Mouse (Mus musculus): ENCODE data around the gene Slc9a8. TPM values are rescaled to one million over a fixed set of nuclear protein-coding genes. Genes with fewer than 3 reads are reported as not detected.
A peak's percentile ranks its signal among the peaks of the same experiment; 100 is the strongest.
"Not testable (repeated sequence)": the region's sequence is repeated elsewhere in the genome, so short reads cannot be mapped to it uniquely, and the experiment has no call there.

Gene Slc9a8
- polyA plus RNA-seq, 1 experiment = 34.8 TPM

- TF ChIP-seq CTCF (IDR thresholded peaks at IDR 0.05; ENCODE audit: extremely low read depth, insufficient read length, insufficient replicate concordance, low read depth, low read length) = no peak
- no peak for TF ChIP-seq POLR2A (IDR thresholded peaks at IDR 0.05; ENCODE audit: low read depth, low read length)
- no peak overlapping the region for H3K27ac ChIP-seq (ENCODE audit: insufficient read depth, low read depth, low read length)
- peaks cover 6% of the 10 kb centered on the region; the same call in 1 of the 2 replicates for H3K4me1 ChIP-seq (ENCODE audit: control insufficient read depth, insufficient read depth, insufficient read length, low read length)
- no peaks in the 10 kb centered on the region for H3K36me3 ChIP-seq (ENCODE audit: control insufficient read depth, insufficient read depth, low read length)
- no peak overlapping the region for H3K4me3 ChIP-seq (ENCODE audit: low read depth, low read length)
- 82% methylated on average over 7 of the region's 7 CpGs for WGBS
- no peaks in the 10 kb centered on the region for H3K27me3 ChIP-seq (ENCODE audit: control insufficient read depth, insufficient read depth, low read length)
Measured at GRCm38 (mm10) chr2:167394426-167394825, 27.1 kb upstream of the Slc9a8 start.

- H3K4me3 ChIP-seq (ENCODE audit: low read depth, low read length); H3K36me3 ChIP-seq (ENCODE audit: control insufficient read depth, insufficient read depth, low read length); H3K4me1 ChIP-seq (ENCODE audit: control insufficient read depth, insufficient read depth, insufficient read length, low read length); H3K27ac ChIP-seq (ENCODE audit: insufficient read depth, low read depth, low read length); H3K27me3 ChIP-seq (ENCODE audit: control insufficient read depth, insufficient read depth, low read length): not testable (repeated sequence)
- WGBS = 97% methylated on average over 9 of the region's 9 CpGs
Measured at GRCm38 (mm10) chr2:167396420-167396819, 25.1 kb upstream of the Slc9a8 start.

- no peak overlapping the region for H3K4me3 ChIP-seq (ENCODE audit: low read depth, low read length)
- no peak for TF ChIP-seq POLR2A (IDR thresholded peaks at IDR 0.05; ENCODE audit: low read depth, low read length)
- no peak for TF ChIP-seq CTCF (IDR thresholded peaks at IDR 0.05; ENCODE audit: extremely low read depth, insufficient read length, insufficient replicate concordance, low read depth, low read length)
- H3K27me3 ChIP-seq (ENCODE audit: control insufficient read depth, insufficient read depth, low read length) = no peaks in the 10 kb centered on the region
- H3K27ac ChIP-seq (ENCODE audit: insufficient read depth, low read depth, low read length) = no peak overlapping the region
- no peaks in the 10 kb centered on the region for H3K36me3 ChIP-seq (ENCODE audit: control insufficient read depth, insufficient read depth, low read length)
- H3K4me1 ChIP-seq (ENCODE audit: control insufficient read depth, insufficient read depth, insufficient read length, low read length) = no peaks in the 10 kb centered on the region
- 68% methylated on average over 4 of the region's 4 CpGs for WGBS
Measured at GRCm38 (mm10) chr2:167399012-167399411, 22.5 kb upstream of the Slc9a8 start.

- TF ChIP-seq CTCF (IDR thresholded peaks at IDR 0.05; ENCODE audit: extremely low read depth, insufficient read length, insufficient replicate concordance, low read depth, low read length) = no peak
- no peak for TF ChIP-seq POLR2A (IDR thresholded peaks at IDR 0.05; ENCODE audit: low read depth, low read length)
- Histone ChIP-seq H3K36me3 (ENCODE audit: control insufficient read depth, insufficient read depth, low read length) (no peaks in the 10 kb centered on the region), H3K27me3 (ENCODE audit: control insufficient read depth, insufficient read depth, low read length) (no peaks in the 10 kb centered on the region), H3K27ac (ENCODE audit: insufficient read depth, low read depth, low read length) (0 out of 2 replicates have a peak overlapping the region, but pooled peaks have one; percentile 20), H3K4me1 (ENCODE audit: control insufficient read depth, insufficient read depth, insufficient read length, low read length) (no peaks in the 10 kb centered on the region), H3K4me3 (ENCODE audit: low read depth, low read length) (no peak overlapping the region)
- 75% methylated on average over 7 of the region's 7 CpGs for WGBS
Measured at GRCm38 (mm10) chr2:167399646-167400045, 21.9 kb upstream of the Slc9a8 start.

- no peak for TF ChIP-seq CTCF (IDR thresholded peaks at IDR 0.05; ENCODE audit: extremely low read depth, insufficient read length, insufficient replicate concordance, low read depth, low read length)
- TF ChIP-seq POLR2A (IDR thresholded peaks at IDR 0.05; ENCODE audit: low read depth, low read length) = no peak
- Histone ChIP-seq H3K27me3 (ENCODE audit: control insufficient read depth, insufficient read depth, low read length) (no peaks in the 10 kb centered on the region), H3K4me3 (ENCODE audit: low read depth, low read length) (no peak overlapping the region), H3K27ac (ENCODE audit: insufficient read depth, low read depth, low read length) (peak overlapping the region; percentile 5; the same call in 1 of the 2 replicates), H3K4me1 (ENCODE audit: control insufficient read depth, insufficient read depth, insufficient read length, low read length) (peaks cover 10% of the 10 kb centered on the region; the same call in 1 of the 2 replicates), H3K36me3 (ENCODE audit: control insufficient read depth, insufficient read depth, low read length) (no peaks in the 10 kb centered on the region)
- WGBS = 21% methylated on average over 7 of the region's 7 CpGs
Measured at GRCm38 (mm10) chr2:167403085-167403484, 18.4 kb upstream of the Slc9a8 start.

- Histone ChIP-seq H3K4me3 (ENCODE audit: low read depth, low read length) (no peak overlapping the region), H3K4me1 (ENCODE audit: control insufficient read depth, insufficient read depth, insufficient read length, low read length) (peaks cover 10% of the 10 kb centered on the region; the same call in 1 of the 2 replicates), H3K27me3 (ENCODE audit: control insufficient read depth, insufficient read depth, low read length) (no peaks in the 10 kb centered on the region), H3K27ac (ENCODE audit: insufficient read depth, low read depth, low read length) (no peak overlapping the region), H3K36me3 (ENCODE audit: control insufficient read depth, insufficient read depth, low read length) (no peaks in the 10 kb centered on the region)
- TF ChIP-seq POLR2A (IDR thresholded peaks at IDR 0.05; ENCODE audit: low read depth, low read length) = no peak
- TF ChIP-seq CTCF (IDR thresholded peaks at IDR 0.05; ENCODE audit: extremely low read depth, insufficient read length, insufficient replicate concordance, low read depth, low read length) = no peak
- 76% methylated on average over 20 of the region's 20 CpGs for WGBS
Measured at GRCm38 (mm10) chr2:167405101-167405880, 16.2 kb upstream of the Slc9a8 start.

GRCm38 (mm10) chr2:167407296-167407929 lies 14.1 kb upstream of the Slc9a8 start:
- TF ChIP-seq POLR2A (IDR thresholded peaks at IDR 0.05; ENCODE audit: low read depth, low read length) = no peak
- Histone ChIP-seq H3K4me1 (ENCODE audit: control insufficient read depth, insufficient read depth, insufficient read length, low read length) (peaks cover 10% of the 10 kb centered on the region; the same call in 1 of the 2 replicates), H3K27ac (ENCODE audit: insufficient read depth, low read depth, low read length) (peak overlapping the region; percentile 58), H3K36me3 (ENCODE audit: control insufficient read depth, insufficient read depth, low read length) (no peaks in the 10 kb centered on the region), H3K27me3 (ENCODE audit: control insufficient read depth, insufficient read depth, low read length) (no peaks in the 10 kb centered on the region), H3K4me3 (ENCODE audit: low read depth, low read length) (no peak overlapping the region)
- WGBS = 72% methylated on average over 16 of the region's 16 CpGs

All from small intestine, adult 2 months (tissue).